Mouse (Mus musculus) B cell, adult 2 months (primary cell): Measurements from ENCODE around the gene Psme3.

Experiments used
- DNase-seq, 2 experiments: peaks; one replicate each; pipeline ENCODE4 v3.0.0; 2022

The Psme3 gene

DNA sequence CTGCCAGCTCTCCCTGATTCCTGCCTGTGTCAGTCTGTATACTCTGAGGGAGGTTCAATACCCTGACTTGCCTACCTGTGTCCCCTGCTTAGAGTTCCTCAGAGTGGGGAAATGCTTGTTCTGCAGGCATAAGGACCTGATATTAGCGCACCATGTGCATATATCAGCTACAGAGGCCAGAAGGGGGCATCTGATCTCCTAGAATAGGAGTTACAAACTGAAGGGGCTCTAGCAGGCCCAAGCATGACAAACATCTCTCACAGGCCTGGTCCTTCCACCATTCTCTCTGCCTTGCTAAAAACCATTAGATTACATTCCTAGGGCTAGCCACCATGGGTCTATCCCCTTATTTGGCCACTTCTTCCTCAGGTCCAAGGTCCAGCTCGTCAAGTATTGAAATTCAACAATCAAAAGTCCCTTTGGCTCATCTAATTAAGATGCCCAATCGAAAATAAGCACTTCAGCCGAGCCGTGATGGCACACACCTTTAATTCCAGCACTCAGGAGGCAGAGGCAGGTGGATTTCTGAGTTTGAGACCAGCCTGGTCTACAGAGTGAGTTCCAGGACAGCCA, 38.5 kb downstream of the Psme3 start:
- no peak for DNase-seq

DNA sequence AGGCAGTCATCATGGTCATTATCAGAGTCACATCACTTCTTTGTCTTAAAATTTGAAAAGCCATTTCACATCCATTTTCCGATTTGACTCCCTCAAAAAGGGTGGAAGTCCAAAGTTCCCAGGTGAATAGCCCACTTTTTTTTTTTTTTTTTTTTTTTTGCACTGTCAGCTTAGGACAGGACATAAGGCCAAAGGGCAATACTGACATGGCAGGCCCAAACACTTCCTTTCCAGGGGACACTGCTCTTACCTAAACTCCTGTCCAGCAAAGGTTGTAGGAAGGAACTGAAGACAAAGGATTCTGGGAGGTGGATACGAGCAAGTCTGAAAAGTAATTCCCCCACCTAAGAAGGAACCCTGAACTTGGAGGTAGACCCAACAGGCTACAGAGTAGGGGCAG, 39.9 kb downstream of the Psme3 start:
- DNase-seq, result no peak

DNA sequence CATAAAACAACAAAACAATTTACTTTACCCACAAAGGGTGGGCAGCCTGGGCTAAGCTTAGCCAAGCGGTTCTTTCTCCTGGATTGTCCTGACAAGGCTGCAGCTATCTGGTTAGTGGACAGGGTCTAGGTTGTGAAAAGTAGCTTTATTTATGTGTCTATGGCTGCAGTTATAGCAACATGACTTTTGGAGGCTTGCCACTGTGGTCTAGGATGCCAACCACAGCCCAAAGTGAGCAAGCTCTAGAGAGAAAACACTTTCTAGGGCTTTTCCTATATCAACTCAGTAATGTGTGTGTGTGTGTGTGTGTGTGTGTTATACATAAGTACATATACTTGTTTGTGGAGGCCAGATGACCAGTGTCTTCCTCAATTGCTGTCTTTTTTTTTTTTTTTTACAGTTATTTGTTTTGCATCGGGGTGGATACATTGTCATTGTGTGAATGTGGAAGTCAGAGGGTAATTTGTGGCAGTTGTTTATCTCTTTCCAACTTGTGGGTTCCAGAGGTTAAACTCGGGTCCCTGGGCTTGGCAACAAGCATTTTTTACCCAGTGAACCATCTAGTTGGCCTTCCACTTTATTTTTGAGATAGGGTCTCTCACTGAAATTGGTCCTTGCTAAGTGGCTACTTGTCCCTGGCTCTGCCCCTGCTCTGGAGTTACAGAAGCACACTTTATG, 41.6 kb downstream of the Psme3 start:
- DNase-seq, result no peak

DNA sequence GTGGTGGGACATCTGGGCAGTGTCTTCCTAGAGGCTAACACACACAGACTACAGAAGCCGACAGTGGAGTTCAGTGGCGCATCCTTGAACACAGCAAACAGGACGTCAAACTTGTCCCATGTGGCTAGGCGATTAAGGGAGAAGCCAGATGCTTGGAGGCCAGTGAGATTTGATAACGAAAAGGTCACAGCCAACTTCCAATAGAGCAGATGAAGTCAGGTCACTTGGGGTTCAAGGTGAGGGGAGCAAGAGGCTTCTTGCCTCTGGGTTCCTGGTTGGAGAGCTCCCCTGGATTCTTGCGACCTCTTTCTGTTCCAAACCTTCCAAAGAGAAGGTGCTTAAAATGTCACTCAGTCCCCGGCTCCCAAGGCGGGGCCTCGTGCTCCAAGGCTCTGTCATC, 43.8 kb downstream of the Psme3 start:
- DNase-seq, result no peak

DNA sequence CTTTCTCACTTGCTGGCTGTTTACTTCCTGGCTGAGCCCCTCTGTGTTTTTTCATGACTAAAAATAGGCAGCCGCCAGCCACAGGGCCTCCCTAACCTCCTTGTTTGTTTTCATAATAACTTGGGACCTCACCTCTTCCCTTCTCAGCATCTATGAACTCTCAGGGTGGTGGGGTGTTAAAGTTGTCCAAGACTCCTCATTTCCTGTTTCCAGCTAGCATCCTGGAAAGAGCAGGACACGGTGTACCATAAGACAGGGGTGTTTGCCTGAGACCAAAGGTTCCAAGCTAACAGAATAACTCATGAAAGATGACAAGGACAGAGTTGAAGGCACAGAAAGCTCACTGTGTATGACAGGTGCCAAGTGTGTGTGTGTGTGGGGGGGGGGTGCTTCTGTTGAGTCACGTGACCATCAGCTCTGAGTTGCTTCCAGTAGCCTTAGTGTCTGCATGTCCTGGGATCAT, 44.7 kb downstream of the Psme3 start:
- DNase-seq, result no peak

DNA sequence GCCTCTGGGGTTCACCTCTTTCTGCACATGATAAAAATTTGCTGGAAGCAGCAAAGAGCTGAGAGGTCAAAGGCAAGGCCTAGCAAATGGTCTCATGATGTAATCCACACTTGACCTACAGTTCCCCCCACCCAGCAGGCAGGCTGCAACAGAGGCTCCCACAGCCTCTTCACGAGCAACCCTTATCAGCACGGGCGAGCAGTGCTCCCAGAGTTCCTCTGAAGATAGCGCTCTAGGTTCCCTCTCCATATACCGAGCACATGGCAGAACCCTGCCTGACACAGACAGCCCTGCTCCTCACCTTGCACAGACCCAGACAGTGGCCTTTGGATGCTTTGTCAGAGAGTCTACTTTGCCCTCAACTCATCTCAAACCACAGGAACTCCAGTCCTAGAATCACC, 48.5 kb downstream of the Psme3 start:
- no peak for DNase-seq

DNA sequence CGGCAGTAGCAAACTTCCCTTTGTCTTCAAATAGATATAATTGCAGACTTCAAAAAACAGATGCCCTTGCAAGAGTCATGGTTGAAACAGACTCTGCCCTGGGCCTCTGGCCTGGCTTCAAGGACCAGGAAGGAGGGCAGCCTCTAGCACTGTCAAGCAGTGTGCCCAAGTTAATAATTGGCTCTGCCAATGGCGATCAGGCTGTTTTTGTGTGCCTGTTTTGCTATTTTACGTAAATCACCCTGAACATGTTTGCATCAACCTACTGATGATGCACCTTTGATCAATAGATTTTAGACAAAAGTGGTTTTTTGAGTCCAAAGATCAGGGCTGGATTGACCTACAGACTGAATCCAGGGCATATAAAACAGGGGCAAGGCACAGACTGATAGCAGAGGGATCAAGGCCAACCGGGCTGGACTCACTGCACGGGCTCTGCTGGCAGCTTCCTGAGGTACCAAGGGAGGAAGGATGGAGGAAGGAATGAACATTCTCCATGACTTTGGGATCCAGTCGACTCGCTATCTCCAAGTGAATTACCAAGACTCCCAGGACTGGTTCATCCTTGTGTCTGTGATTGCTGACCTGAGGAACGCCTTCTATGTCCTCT, 51.4 kb downstream of the Psme3 start, which contains the start of gene G6pc:
Gene G6pc, plus strand, starts transcription at position 236 of the 610 bp plus-strand sequence.
- DNase-seq, result no peak

DNA sequence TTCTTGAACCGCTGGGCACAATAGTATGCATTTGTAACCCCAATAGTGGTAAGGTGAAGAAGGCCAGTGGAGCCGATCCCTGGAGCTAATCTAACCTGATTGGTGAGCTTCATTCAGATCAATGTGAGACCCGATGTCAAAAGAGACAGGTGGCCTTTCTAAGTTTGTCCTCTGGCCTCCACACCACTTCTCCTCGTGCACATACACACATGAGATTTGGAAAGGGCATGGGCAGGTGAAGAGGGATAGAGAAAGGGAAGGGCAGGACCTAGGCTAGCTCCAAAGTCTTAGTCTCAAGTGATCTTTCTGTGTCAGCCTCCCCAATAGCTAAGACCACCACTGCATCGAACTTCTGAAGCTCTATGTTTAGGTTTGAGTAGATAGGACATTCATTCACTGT, 54.1 kb downstream of the Psme3 start:
- DNase-seq, result no peak
